Mouse (Mus musculus) midbrain, embryonic 16.5 days (tissue): ENCODE results near the gene Cpn2. TPM values are rescaled to one million over a fixed set of nuclear protein-coding genes. Genes with fewer than 3 reads are reported as not detected.

ENCODE experiments used
- ATAC-seq: fragments of 200-750 bp; cut with Nextera tagmentation; 2 replicates; pipeline ENCODE4 v1.8.0; 2017; ENCODE audit warnings: moderate TSS enrichment
- H3K27ac ChIP-seq: fragments of 300-500 bp; sonication (generic); 2 replicates; pipeline ENCODE4 v1.5.1; 2014; ENCODE audit warnings: mild to moderate bottlenecking, low read length, mixed read lengths
- H3K27me3 ChIP-seq: fragments of 300-500 bp; sonication (generic); 2 replicates; pipeline ENCODE4 v1.6.1; 2014; ENCODE audit warnings: low read depth, low read length, mixed read lengths; ENCODE audit not compliant: control insufficient read depth, insufficient read depth
- H3K36me3 ChIP-seq: fragments of 300-500 bp; sonication (generic); 2 replicates; pipeline ENCODE4 v1.6.1; 2014; ENCODE audit warnings: mild to moderate bottlenecking, low read length, moderate library complexity, mixed read lengths; ENCODE audit not compliant: control insufficient read depth, insufficient read depth
- H3K4me1 ChIP-seq: fragments of 300-500 bp; sonication (generic); 2 replicates; pipeline ENCODE4 v1.6.1; 2014; ENCODE audit warnings: mild to moderate bottlenecking, low read length, mixed read lengths; ENCODE audit not compliant: control insufficient read depth, insufficient read depth
- H3K4me2 ChIP-seq: fragments of 300-500 bp; sonication (generic); 2 replicates; pipeline ENCODE4 v1.6.1; 2014; ENCODE audit warnings: mild to moderate bottlenecking, low read length, mixed read lengths
- H3K4me3 ChIP-seq: fragments of 300-500 bp; sonication (generic); 2 replicates; pipeline ENCODE4 v1.5.1; 2014; ENCODE audit warnings: low read depth, mild to moderate bottlenecking, low read length, moderate library complexity, mixed read lengths
- H3K9ac ChIP-seq: fragments of 300-500 bp; sonication (generic); 2 replicates; pipeline ENCODE4 v1.6.1; 2014; ENCODE audit warnings: low read depth, low read length, mixed read lengths
- H3K9me3 ChIP-seq: fragments of 300-500 bp; sonication (generic); replicated peaks from 2 replicates; pipeline ENCODE4 v1.6.1; 2014; ENCODE audit warnings: mild to moderate bottlenecking, low read length, mixed read lengths; ENCODE audit not compliant: control insufficient read depth, poor library complexity, severe bottlenecking
- WGBS: fragments of 180-500 bp; shearing (Covaris S2); extraction: QIAGEN DNeasy Blood & Tissue Kit; methylation state at CpG from one replicate; pipeline ENCODE4 v1.1.7; 2014; 5-methylcytosine and 5-hydroxymethylcytosine counted together
- polyA plus RNA-seq: library from polyadenylated mRNA; unstranded; fragments of >200 nt; fragmentation: Nextera tagmentation; extraction: Ambion mirVana; gene quantifications from 2 replicates; pipeline ENCODE4 v1.2.1, GENCODE M21; 2015

The Cpn2 gene
- polyA plus RNA-seq, 1 experiment from 2014 or later, result not detected

- peak overlapping the region; percentile 67 for H3K4me2 ChIP-seq
- no peak overlapping the region for H3K27ac ChIP-seq
- peak; percentile 83 for ATAC-seq
- H3K9me3 ChIP-seq, result no peaks in the 10 kb centered on the region
- H3K36me3 ChIP-seq, result no peaks in the 10 kb centered on the region
- WGBS, result 1% methylated on average over 33 of the region's 33 CpGs
- H3K4me1 ChIP-seq, result peaks cover 8% of the 10 kb centered on the region
- H3K4me3 ChIP-seq, result peak overlapping the region; percentile 40
- H3K9ac ChIP-seq, result peak overlapping the region; percentile 56; the same call in 1 of the 2 replicates
- peaks cover 26% of the 10 kb centered on the region for H3K27me3 ChIP-seq
Observed at GRCm38 (mm10) chr16:30236091-30236699, 31.1 kb downstream of the Cpn2 start.

- no peak overlapping the region for H3K9ac ChIP-seq
- H3K4me3 ChIP-seq, result no peak overlapping the region
- H3K4me2 ChIP-seq, result no peak overlapping the region
- WGBS, result 39% methylated on average over 2 of the region's 2 CpGs
- H3K27me3 ChIP-seq, result peaks cover 26% of the 10 kb centered on the region
- no peaks in the 10 kb centered on the region for H3K36me3 ChIP-seq
- H3K9me3 ChIP-seq, result no peaks in the 10 kb centered on the region
- peaks cover 8% of the 10 kb centered on the region for H3K4me1 ChIP-seq
- H3K27ac ChIP-seq, result no peak overlapping the region
- no peak for ATAC-seq
Observed at GRCm38 (mm10) chr16:30235577-30235976, 31.7 kb downstream of the Cpn2 start.

- 51% methylated on average over 12 of the region's 12 CpGs for WGBS
- H3K36me3 ChIP-seq, result no peaks in the 10 kb centered on the region
- no peak overlapping the region for H3K27ac ChIP-seq
- H3K4me2 ChIP-seq, result no peak overlapping the region
- H3K9ac ChIP-seq, result no peak overlapping the region
- H3K4me1 ChIP-seq, result peaks cover 8% of the 10 kb centered on the region
- no peak overlapping the region for H3K4me3 ChIP-seq
- peaks cover 29% of the 10 kb centered on the region for H3K27me3 ChIP-seq
- H3K9me3 ChIP-seq, result no peaks in the 10 kb centered on the region
- no peak for ATAC-seq
Observed at GRCm38 (mm10) chr16:30234636-30235546, 32.4 kb downstream of the Cpn2 start.

GRCm38 (mm10) chr16:30234077-30234476 is 33.2 kb downstream of the Cpn2 start:
- peaks cover 8% of the 10 kb centered on the region for H3K4me1 ChIP-seq
- no peaks in the 10 kb centered on the region for H3K36me3 ChIP-seq
- no peaks in the 10 kb centered on the region for H3K9me3 ChIP-seq
- ATAC-seq, result no peak
- WGBS, result 53% methylated on average over 8 of the region's 8 CpGs
- no peak overlapping the region for H3K27ac ChIP-seq
- no peak overlapping the region for H3K4me3 ChIP-seq
- no peak overlapping the region for H3K9ac ChIP-seq
- H3K27me3 ChIP-seq, result peaks cover 26% of the 10 kb centered on the region
- H3K4me2 ChIP-seq, result no peak overlapping the region

GRCm38 (mm10) chr16:30231882-30232604 is 35.3 kb downstream of the Cpn2 start:
- no peak overlapping the region for H3K4me3 ChIP-seq
- H3K27me3 ChIP-seq, result peaks cover 31% of the 10 kb centered on the region
- no peaks in the 10 kb centered on the region for H3K36me3 ChIP-seq
- no peaks in the 10 kb centered on the region for H3K9me3 ChIP-seq
- no peak overlapping the region for H3K27ac ChIP-seq
- peaks cover 6% of the 10 kb centered on the region for H3K4me1 ChIP-seq
- H3K4me2 ChIP-seq, result no peak overlapping the region
- 31% methylated on average over 13 of the region's 13 CpGs for WGBS
- H3K9ac ChIP-seq, result no peak overlapping the region
- no peak for ATAC-seq

- H3K4me3 ChIP-seq, result no peak overlapping the region
- H3K36me3 ChIP-seq, result no peaks in the 10 kb centered on the region
- 74% methylated on average over 7 of the region's 7 CpGs for WGBS
- peaks cover 11% of the 10 kb centered on the region for H3K27me3 ChIP-seq
- H3K9ac ChIP-seq, result no peak overlapping the region
- no peaks in the 10 kb centered on the region for H3K4me1 ChIP-seq
- no peak overlapping the region for H3K4me2 ChIP-seq
- ATAC-seq, result no peak
- no peaks in the 10 kb centered on the region for H3K9me3 ChIP-seq
- no peak overlapping the region for H3K27ac ChIP-seq
Observed at GRCm38 (mm10) chr16:30227352-30227751, 39.9 kb downstream of the Cpn2 start.

- Histone ChIP-seq H3K9ac (no peak overlapping the region), H3K27me3 (peaks cover 5% of the 10 kb centered on the region), H3K4me1 (no peaks in the 10 kb centered on the region), H3K4me2 (no peak overlapping the region), H3K36me3 (no peaks in the 10 kb centered on the region), H3K27ac (no peak overlapping the region), H3K9me3 (no peaks in the 10 kb centered on the region), H3K4me3 (no peak overlapping the region)
- 86% methylated on average over 13 of the region's 13 CpGs for WGBS
- ATAC-seq, result no peak
Observed at GRCm38 (mm10) chr16:30221161-30221782, 46.0 kb downstream of the Cpn2 start.

- no peak for ATAC-seq
- Histone ChIP-seq H3K4me2 (no peak overlapping the region), H3K4me1 (no peaks in the 10 kb centered on the region), H3K4me3 (no peak overlapping the region), H3K36me3 (no peaks in the 10 kb centered on the region), H3K9ac (no peak overlapping the region), H3K27me3 (peaks cover 18% of the 10 kb centered on the region), H3K9me3 (no peaks in the 10 kb centered on the region), H3K27ac (no peak overlapping the region)
- 11% methylated on average over 2 of the region's 2 CpGs for WGBS
Observed at GRCm38 (mm10) chr16:30215811-30216210, 51.5 kb downstream of the Cpn2 start.
